ENCODE assay signal across 8 mouse cellular contexts in the genomic region with DNA sequence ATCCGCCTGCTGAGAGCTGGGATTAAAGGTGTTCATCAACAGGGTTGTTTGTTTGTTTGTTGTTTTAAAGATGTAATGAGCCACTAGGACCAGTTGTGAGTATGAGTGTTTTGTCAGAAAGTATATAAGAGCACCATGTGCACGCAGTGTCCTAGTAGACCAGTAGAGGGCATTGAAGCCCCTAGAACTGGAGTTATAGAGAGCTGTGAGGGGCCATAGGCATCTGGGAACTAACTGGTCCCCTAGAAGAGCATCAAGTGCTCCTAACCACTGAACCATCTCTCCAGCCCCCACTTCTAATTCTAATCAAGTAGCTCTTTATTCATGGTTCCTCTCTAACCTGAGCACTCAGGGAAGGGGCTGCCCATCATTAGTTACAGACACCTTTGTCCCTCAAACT. TPM values are rescaled to one million over a fixed set of nuclear protein-coding genes. Genes with fewer than 3 reads are reported as not detected.
DNase-seq lines count a peak whose midpoint lies in the region; TF ChIP-seq lines count a peak whose summit lies in the region.
"Had no signal": no experiment of that assay in that cellular context is flagged by ENCODE, and none has a peak within 500 bp of the region (broad histone marks: within the 10 kb centered on the region; RNA-seq: fewer than 3 reads in every experiment).

No protein-coding gene starts in this region.

- peak; percentile 71 for TF ChIP-seq CTCF in layer of hippocampus, adult 2 months (conservative IDR thresholded peaks at IDR 0.05)
- TF ChIP-seq CTCF in bone marrow macrophage, adult 2 months (IDR thresholded peaks at IDR 0.05; ENCODE audit: low read depth, low read length): 0 out of 2 replicates have a peak, but pooled peaks have one; percentile 27

- H3K27ac ChIP-seq in layer of hippocampus, adult 2 months: no peak overlapping the region
- H3K27ac ChIP-seq in bone marrow macrophage, adult 2 months (ENCODE audit: insufficient read depth, low read depth, low read length): no peak overlapping the region
- H3K27ac ChIP-seq: limb, embryonic 15.5 days had no signal

- no peak for DNase-seq in layer of hippocampus, adult 2 months (ENCODE audit: low spot score in 2 of 2)
- no peak for DNase-seq in layer of hippocampus, adult 11-12 months (ENCODE audit: low spot score)
- peak; percentile 62 for DNase-seq in ES-CJ7 (ENCODE audit: low read depth, low spot score)
- DNase-seq in naive thymus-derived CD4-positive, alpha-beta T cell, adult 2 months (ENCODE audit: low read depth): peak; percentile 66
- DNase-seq in layer of hippocampus, postnatal 25 days (ENCODE audit: extremely low spot score in 1 of 2, low spot score in 1 of 2): no peak
- DNase-seq in adrenal gland, adult 8-10 months: no peak

- no peak for TF ChIP-seq POLR2A in bone marrow macrophage, adult 2 months (IDR thresholded peaks at IDR 0.05; ENCODE audit: borderline replicate concordance, low read depth, low read length)

- H3K4me1 ChIP-seq in bone marrow macrophage, adult 2 months (ENCODE audit: control insufficient read depth, insufficient read depth, low read length): peaks cover 33% of the 10 kb centered on the region
- H3K4me1 ChIP-seq: limb, embryonic 15.5 days had no signal

- H3K4me3 ChIP-seq in layer of hippocampus, adult 2 months: no peak overlapping the region
- no peak overlapping the region for H3K4me3 ChIP-seq in bone marrow macrophage, adult 2 months (ENCODE audit: insufficient read depth, low read length)
- H3K4me3 ChIP-seq: limb, embryonic 15.5 days had no signal

RNA-seq across cellular contexts. Expression of a gene that starts 13.9 kb away (rescaled TPM):
- 10 to 100 TPM; 25.9 to 28.2 TPM for total RNA-seq in layer of hippocampus, adult 2 months (2021)
- 677 and 718 TPM in 2 replicates for polyA plus RNA-seq in bone marrow macrophage, adult 2 months (2012; ENCODE audit: insufficient read depth, insufficient read length, missing spikeins)
- total RNA-seq in layer of hippocampus, postnatal 25 days (2021): 10 to 100 TPM; 34.6 to 34.7 TPM
- total RNA-seq in adrenal gland, adult 8-10 months (2022): 100 to 1,000 TPM in 1 of 4 experiments, 10 to 100 TPM in 3; 79.8 to 105 (median 86.2) TPM

RNA-seq across cellular contexts. Expression of a gene that starts 14.0 kb away (rescaled TPM):
- 10 to 100 TPM; 51.6 to 64.3 TPM for total RNA-seq in layer of hippocampus, adult 2 months (2021)
- 44.8 and 47.1 TPM in 2 replicates for polyA plus RNA-seq in bone marrow macrophage, adult 2 months (2012; ENCODE audit: insufficient read depth, insufficient read length, missing spikeins)
- total RNA-seq in layer of hippocampus, postnatal 25 days (2021): 10 to 100 TPM; 61.2 to 61.6 TPM
- 10 to 100 TPM; 53.6 to 69.2 (median 65.4) TPM for total RNA-seq in adrenal gland, adult 8-10 months (2022)

Comparison
In these comparisons a context has a peak if more than half of its experiments do, and no peak if none do; other contexts are left out.
1. DNase-seq: peak in ES-CJ7 (single experiment) and naive thymus-derived CD4-positive, alpha-beta T cell, adult 2 months (single experiment); none in layer of hippocampus, adult 2 months (0 of 2), layer of hippocampus, adult 11-12 months (single experiment), layer of hippocampus, postnatal 25 days (0 of 2) and adrenal gland, adult 8-10 months (single experiment).